Mouse (Mus musculus) liver, embryonic 16.5 days (tissue): Measurements from ENCODE around the gene Pheta2. TPM values are rescaled to one million over a fixed set of nuclear protein-coding genes. Genes with fewer than 3 reads are reported as not detected.
"Not testable (repeated sequence)": the region's sequence is repeated elsewhere in the genome, so short reads cannot be mapped to it uniquely, and the experiment has no call there.

Experiments
- ATAC-seq: fragments of 200-750 bp; cut with Nextera tagmentation; 2 replicates; pipeline ENCODE4 v1.8.0; 2017; ENCODE audit warnings: low read depth, mild to moderate bottlenecking, moderate number of reproducible peaks, moderate library complexity
- H3K27ac ChIP-seq: fragments of 300-500 bp; sonication (generic); 2 replicates; pipeline ENCODE4 v1.5.1; 2014; ENCODE audit warnings: mild to moderate bottlenecking, low read length
- H3K27me3 ChIP-seq: fragments of 300-500 bp; sonication (generic); 2 replicates; pipeline ENCODE4 v1.6.1; 2014; ENCODE audit warnings: low read depth, low read length, mixed read lengths; ENCODE audit not compliant: control insufficient read depth, insufficient read depth
- H3K36me3 ChIP-seq: fragments of 300-500 bp; sonication (generic); 2 replicates; pipeline ENCODE4 v1.6.1; 2014; ENCODE audit warnings: mild to moderate bottlenecking; ENCODE audit not compliant: control insufficient read depth, insufficient read depth
- H3K4me1 ChIP-seq: fragments of 300-500 bp; sonication (generic); 2 replicates; pipeline ENCODE4 v1.6.1; 2014; ENCODE audit warnings: low read depth, low read length, mixed read lengths; ENCODE audit not compliant: control insufficient read depth
- H3K4me2 ChIP-seq: fragments of 300-500 bp; sonication (generic); 2 replicates; pipeline ENCODE4 v1.6.1; 2014; ENCODE audit warnings: low read depth, low read length, mixed read lengths
- H3K4me3 ChIP-seq: fragments of 300-500 bp; sonication (generic); 2 replicates; pipeline ENCODE4 v1.5.1; 2014; ENCODE audit warnings: low read depth, mild to moderate bottlenecking, low read length
- H3K9ac ChIP-seq: fragments of 300-500 bp; sonication (generic); 2 replicates; pipeline ENCODE4 v1.6.1; 2014; ENCODE audit warnings: low read depth, low read length
- H3K9me3 ChIP-seq: fragments of 300-500 bp; sonication (generic); replicated peaks from 2 replicates; pipeline ENCODE4 v1.6.1; 2016; ENCODE audit warnings: low read length; ENCODE audit not compliant: control insufficient read depth
- WGBS: fragments of 180-500 bp; shearing (Covaris S2); extraction: QIAGEN DNeasy Blood & Tissue Kit; methylation state at CpG from one replicate; pipeline ENCODE4 v1.1.7; 2014; ENCODE audit not compliant: insufficient replicate concordance; 5-methylcytosine and 5-hydroxymethylcytosine counted together
- microRNA-seq: library from miRNA; unstranded; fragments of <30 nt; microRNA quantifications from one replicate; pipeline ENCODE4, GENCODE M21; 2016
- polyA plus RNA-seq: library from polyadenylated mRNA; unstranded; fragments of >200 nt; fragmentation: Nextera tagmentation; extraction: Ambion mirVana; gene quantifications from 2 replicates; pipeline ENCODE4 v1.2.1, GENCODE M21; 2015

Pheta2 gene
- polyA plus RNA-seq, 1 experiment from 2014 or later = 43.4 TPM

- Histone ChIP-seq H3K27me3 (no peaks in the 10 kb centered on the region), H3K9me3 (no peaks in the 10 kb centered on the region), H3K36me3 (no peaks in the 10 kb centered on the region), H3K9ac (no peak overlapping the region), H3K4me2 (no peak overlapping the region), H3K4me3 (no peak overlapping the region), H3K4me1 (no peaks in the 10 kb centered on the region; the same call in none of the 2 replicates), H3K27ac (no peak overlapping the region)
- no peak for ATAC-seq
- WGBS = 39% methylated on average over 2 of the region's 2 CpGs
Observed at GRCm38 (mm10) chr15:82382441-82382840, 43.7 kb downstream of the Pheta2 start.

GRCm38 (mm10) chr15:82385729-82386128 lies 47.0 kb downstream of the Pheta2 start:
- no peaks in the 10 kb centered on the region; the same call in 1 of the 2 replicates for H3K4me1 ChIP-seq
- no peak overlapping the region for H3K4me2 ChIP-seq
- WGBS = 63% methylated on average over 2 of the region's 2 CpGs
- no peak overlapping the region for H3K27ac ChIP-seq
- H3K27me3 ChIP-seq = no peaks in the 10 kb centered on the region
- H3K36me3 ChIP-seq = no peaks in the 10 kb centered on the region
- no peak for ATAC-seq
- no peaks in the 10 kb centered on the region for H3K9me3 ChIP-seq
- H3K9ac ChIP-seq = no peak overlapping the region
- H3K4me3 ChIP-seq = no peak overlapping the region

GRCm38 (mm10) chr15:82389916-82390315 lies 51.2 kb downstream of the Pheta2 start:
- ATAC-seq, H3K4me2 ChIP-seq, H3K27me3 ChIP-seq, H3K36me3 ChIP-seq, H3K9me3 ChIP-seq, H3K4me1 ChIP-seq, H3K9ac ChIP-seq, H3K4me3 ChIP-seq, H3K27ac ChIP-seq: not testable (repeated sequence)
- 74% methylated on average over 10 of the region's 10 CpGs for WGBS

GRCm38 (mm10) chr15:82393922-82394321 lies 55.2 kb downstream of the Pheta2 start, which contains the start of gene Cyp2d11:
Gene Cyp2d11 (minus strand): TSS chr15:82394022.
- not testable (repeated sequence) for H3K27me3 ChIP-seq, H3K4me3 ChIP-seq, H3K27ac ChIP-seq, ATAC-seq, H3K36me3 ChIP-seq, H3K9me3 ChIP-seq, H3K4me2 ChIP-seq, H3K4me1 ChIP-seq, H3K9ac ChIP-seq
- 72% methylated on average over 2 of the region's 2 CpGs for WGBS

Small RNA genes lying within 50 kb of the gene (microRNA-seq; reads per million reads assigned to microRNA genes)
- gene Mir7684 = not detected

Other genes starting within 250 kb of the Pheta2 start
- gene Ccdc134, start 211.0 kb upstream of the Pheta2 start, polyA plus RNA-seq = 5.3 and 5.5 TPM in 2 replicates
- gene Srebf2, start 191.8 kb upstream of the Pheta2 start, polyA plus RNA-seq = 51.9 and 53.2 TPM in 2 replicates
- 0.11 TPM in 2 replicates for gene Shisa8, start 126.1 kb upstream of the Pheta2 start, polyA plus RNA-seq
- 0.40 and 0.93 TPM in 2 replicates for gene Tnfrsf13c, start 114.6 kb upstream of the Pheta2 start, polyA plus RNA-seq
- gene Cenpm, start 94.2 kb upstream of the Pheta2 start, polyA plus RNA-seq = 27.1 and 31.0 TPM in 2 replicates
- gene 1500009C09Rik, start 86.5 kb upstream of the Pheta2 start, polyA plus RNA-seq = not detected in 2 replicates
- gene Sept3, start 64.0 kb upstream of the Pheta2 start, polyA plus RNA-seq = 0.32 TPM in 1 of 2 replicates, not detected in the other
- 0.08 TPM in 1 of 2 replicates, not detected in the other for gene Wbp2nl, start 40.0 kb upstream of the Pheta2 start, polyA plus RNA-seq
- gene Naga, start within 50 bp of the Pheta2 start, polyA plus RNA-seq = 48.2 and 51.1 TPM in 2 replicates
- gene Smdt1, start within 50 bp of the Pheta2 start, polyA plus RNA-seq = 170 and 175 TPM in 2 replicates
- 348 and 350 TPM in 2 replicates for gene Ndufa6, start 15.4 kb downstream of the Pheta2 start, polyA plus RNA-seq
- 20.1 and 20.6 TPM in 2 replicates for gene Cyp2d22, start 41.3 kb downstream of the Pheta2 start, polyA plus RNA-seq
- not detected in 2 replicates for gene Cyp2d11, start 55.1 kb downstream of the Pheta2 start, polyA plus RNA-seq
- gene Cyp2d10, start 68.3 kb downstream of the Pheta2 start, polyA plus RNA-seq = 72.1 and 86.0 TPM in 2 replicates
- 3.0 and 4.2 TPM in 2 replicates for gene Cyp2d9, start 94.5 kb downstream of the Pheta2 start, polyA plus RNA-seq
- not detected in 2 replicates for gene Cyp2d12, start 216.1 kb downstream of the Pheta2 start, polyA plus RNA-seq